Mouse (Mus musculus) cerebellum, postnatal 10 days (tissue): ENCODE measurements around the gene 2810021J22Rik.
A peak's percentile ranks its signal among the peaks of the same experiment; 100 is the strongest.

Source experiments
- DNase-seq, 2 experiments: peaks; one replicate each; pipeline ENCODE4 v3.0.0; 2021; ENCODE audit warnings: mixed read lengths in 2 of 2

The 2810021J22Rik gene

DNA sequence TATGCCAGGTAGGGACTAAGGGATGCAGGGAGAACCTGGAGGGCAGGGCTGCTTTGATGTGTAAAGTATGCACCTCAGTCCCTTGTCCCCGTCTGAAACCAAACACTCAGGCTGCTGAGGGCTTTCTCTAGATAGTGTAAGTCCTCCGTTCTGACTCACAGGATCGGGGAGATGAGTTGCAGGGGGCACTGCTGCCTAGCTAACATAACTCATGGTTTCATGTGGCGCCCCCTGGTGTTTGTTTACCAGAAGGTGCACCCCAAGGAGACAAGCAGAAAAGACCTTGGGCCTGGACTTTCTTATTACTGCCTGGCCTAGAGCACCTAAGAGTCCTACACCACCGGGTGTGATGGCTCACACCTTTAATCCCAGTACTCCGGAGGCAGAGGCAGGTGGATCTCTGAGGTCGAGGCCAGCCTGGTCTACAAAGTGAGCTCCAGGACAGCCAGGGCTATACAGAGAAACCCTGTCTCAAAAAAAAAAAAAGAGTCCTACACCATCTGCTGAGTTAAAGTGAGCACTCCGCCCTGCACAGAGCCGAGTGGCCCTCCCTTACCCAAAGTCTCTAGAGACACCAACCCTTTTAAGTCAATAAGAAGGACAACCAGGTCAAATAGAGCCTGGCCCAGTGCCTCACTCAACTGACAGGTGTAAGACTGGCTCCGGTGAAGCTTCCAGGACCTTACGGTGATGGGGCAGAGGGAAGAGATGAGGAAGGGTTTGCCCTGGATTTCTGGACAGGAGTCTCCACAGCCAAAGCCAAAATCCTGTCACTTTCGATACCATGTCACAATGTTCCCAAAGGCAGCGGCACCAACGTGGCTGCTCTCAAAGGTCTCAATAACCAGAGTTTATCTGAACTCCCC lies 50.1 kb downstream of the 2810021J22Rik start:
- DNase-seq, result peak; percentile 63 to 70

DNA sequence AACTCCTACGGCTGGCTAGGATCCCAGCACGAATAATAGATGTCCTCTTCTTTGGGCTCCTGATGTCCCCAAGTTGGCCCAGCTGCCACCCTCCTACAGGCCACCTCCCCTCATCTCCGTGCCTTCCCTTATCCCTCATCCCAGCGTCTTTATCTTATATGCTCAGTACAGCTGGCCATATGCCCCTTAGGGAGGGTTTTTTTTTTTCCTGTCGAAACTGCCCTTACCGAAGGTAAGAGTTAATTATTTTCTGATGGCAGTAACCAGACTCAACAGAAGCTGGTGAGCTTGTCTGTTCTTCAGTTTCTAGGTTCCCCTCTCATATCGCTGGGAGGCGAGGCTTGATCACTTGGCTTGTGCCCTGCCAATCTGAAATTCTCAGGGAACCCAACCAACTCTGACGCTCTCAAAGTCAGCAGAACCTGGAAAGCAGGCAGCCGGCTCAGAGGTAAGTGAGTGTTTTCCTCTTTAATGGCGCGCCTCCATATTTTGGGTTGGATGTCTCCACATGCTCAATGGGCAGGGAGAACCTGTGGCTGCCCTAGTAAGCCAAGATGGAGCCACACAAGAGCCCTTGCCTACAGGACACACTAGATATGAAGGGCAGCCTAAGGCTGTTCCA lies 50.8 kb downstream of the 2810021J22Rik start, which contains the start of gene Btnl10:
Btnl10 (plus strand) TSS at position 164 of the 622 bp plus-strand sequence.
- no peak for DNase-seq

DNA sequence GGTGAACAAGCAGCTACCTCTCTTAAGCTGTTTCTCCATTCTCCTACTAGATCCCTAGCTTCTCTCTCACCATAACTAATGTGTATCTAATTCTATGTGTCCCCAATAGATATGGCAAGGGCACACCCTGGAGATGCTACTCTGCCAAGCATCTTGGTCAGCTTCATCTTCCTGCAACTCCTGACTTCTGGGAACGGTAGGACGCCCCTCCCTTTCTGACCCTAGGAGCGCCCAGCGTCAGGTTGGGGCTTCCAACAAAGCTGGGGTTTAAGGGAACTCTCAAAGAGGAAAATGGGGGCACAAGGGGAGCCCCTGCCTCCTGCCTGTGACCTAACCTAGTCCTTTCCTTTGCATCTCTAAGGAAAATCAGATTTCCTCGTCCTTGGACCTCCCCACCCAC lies 51.7 kb downstream of the 2810021J22Rik start:
- no peak for DNase-seq

DNA sequence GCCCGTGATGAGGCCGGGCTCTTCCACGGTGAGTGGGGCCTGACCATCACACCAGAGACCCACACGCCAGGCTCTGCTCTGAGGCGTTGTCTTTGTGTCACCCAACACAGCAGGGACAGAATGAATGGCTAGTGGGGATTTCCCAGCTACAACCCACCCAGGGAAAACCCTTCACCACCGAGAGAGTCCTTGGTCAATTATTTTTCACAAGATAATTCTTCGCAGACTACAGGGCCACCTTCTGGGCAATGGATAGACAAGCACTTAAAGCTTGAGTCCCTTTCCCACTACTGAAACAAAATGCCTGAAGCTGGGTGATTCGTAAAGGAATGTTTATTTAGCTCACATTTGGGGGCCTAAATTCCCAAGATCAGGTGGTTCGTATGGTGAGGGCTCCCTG lies 55.4 kb downstream of the 2810021J22Rik start:
- DNase-seq, result no peak

DNA sequence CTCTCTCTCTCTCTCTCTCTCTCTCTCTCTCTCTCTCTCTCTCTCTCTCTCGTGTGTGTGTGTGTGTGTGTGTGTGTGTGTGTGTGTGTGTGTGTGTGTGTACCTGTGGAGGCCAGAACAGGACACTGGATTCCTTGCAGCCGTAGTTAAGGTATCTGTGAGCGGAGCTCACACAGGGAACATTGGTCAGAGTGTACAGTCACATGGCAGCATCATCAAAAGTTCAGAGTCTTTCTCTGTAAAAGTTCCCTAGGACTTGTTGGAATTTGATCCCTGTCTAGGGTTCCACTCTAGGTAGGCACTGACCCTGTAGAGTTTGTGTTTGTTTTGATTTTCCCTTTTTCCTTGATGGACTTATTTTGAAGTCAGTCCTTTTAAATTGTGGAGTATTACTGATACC lies 59.6 kb downstream of the 2810021J22Rik start:
- no peak for DNase-seq

DNA sequence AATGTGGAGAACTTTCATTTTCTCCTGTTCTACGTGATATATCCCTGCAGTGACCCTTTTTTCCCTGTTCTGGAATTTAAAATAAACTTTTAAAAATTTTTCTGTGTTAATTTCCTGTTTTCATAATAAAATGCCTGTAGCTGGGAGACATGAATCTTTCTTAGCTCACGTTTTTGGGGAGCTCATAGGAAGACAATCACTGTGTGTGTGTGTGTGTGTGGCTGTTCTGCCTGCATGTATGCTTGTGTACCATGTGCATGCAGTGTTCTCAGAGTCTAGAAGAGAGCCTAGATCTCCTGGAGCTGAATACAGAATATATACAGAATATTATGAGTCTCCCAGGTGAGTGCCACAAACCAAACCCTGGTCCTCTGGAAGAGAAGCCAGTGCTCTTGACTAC lies 60.0 kb downstream of the 2810021J22Rik start:
- no peak for DNase-seq

DNA sequence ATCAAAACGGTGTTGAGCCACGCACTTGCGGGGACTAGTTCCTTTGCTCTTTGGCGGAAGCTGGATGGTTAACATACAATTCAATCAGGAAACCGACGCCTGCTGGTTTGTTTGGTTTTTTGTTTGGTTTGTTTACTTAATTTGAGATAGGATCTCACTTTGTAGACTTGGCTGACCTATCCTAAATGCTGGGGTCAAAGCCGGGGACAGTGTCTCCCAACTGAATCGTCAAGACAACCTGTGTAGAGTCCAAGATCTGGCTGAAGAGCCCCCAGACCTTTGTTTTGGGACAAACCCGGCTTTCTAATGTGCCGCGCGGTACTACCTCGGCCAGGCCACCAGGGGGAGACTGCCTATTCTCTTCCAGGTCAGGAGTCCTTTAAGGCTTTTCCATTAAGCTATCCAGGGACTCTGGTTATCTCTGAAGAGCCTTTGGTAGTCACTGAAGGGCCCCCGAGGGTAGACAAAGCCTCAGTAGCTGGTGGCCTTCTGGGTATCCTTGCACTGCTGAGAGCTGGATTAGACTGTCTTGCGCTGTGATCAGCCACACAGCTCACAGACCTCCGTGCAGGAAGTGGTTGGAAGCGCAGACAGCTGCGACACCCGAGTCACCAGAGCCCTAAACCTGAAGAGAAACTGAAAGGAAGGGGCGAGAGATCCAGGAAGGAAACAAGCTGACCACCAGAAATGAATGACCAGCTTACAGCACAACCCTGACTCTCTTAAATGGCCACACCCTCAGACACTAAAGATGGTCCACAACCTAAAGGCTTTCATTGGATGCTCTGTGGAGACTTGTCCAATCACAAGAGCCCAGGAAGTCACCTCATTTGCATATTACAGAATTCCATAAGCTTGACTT lies 61.0 kb downstream of the 2810021J22Rik start:
- DNase-seq, result peak; percentile 79 to 84

DNA sequence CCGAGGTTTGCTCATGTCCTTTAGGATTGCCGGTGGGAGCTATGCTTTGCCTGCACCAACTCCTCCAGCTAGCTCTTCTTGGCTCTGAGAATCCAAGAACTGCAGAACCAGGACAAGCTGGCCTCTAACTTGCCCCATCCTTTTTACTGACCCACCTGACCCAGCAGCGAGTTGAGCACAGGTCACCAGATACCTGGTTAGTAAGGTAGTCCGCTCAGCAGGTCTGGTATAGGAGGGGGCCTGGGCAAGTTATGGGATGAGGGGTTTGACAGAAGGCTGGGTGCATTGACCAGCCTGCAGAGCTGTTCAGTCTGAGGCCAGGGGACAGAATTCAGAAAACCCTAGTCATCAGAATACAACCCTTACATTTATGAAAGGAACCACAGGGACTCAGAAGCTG lies 62.0 kb downstream of the 2810021J22Rik start:
- DNase-seq, result no peak

DNA sequence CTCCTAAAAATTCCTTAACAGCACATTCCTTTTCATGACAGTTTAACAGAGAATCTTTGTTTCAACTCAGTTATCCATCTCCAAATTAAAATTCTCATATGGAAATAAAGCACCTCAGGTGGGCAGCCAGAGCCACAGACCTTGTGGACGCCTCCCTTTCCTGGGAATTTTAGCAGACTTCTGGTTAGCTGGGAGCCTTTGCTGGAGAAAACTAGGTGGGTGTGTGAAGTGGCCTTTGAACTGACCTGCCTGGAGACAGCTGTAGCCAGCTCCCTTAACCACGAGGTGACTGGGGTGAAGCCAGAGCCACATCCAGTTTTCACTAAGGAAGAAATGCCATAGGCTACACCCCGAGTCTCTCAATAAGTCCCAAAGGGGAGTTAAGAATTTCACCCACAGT lies 62.6 kb downstream of the 2810021J22Rik start:
- no peak for DNase-seq

DNA sequence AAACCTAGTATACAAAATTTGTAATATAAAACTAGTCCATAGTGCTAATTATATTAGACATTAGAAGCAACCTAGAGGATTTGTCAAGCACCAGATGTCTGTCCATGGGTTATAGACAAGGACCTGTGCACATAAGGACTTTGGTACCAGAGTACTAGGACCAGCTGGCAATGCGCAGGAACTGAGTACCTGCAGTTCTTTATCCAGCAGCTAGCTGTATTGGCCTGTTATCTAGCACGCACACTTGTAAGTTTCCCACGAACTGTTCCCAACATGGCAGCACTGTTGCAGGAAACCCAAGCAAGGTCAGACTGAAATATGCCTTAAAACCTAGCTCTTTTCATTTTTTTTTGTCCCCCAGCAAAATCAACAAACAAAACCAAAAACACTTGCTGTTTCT lies 63.2 kb downstream of the 2810021J22Rik start:
- no peak for DNase-seq

DNA sequence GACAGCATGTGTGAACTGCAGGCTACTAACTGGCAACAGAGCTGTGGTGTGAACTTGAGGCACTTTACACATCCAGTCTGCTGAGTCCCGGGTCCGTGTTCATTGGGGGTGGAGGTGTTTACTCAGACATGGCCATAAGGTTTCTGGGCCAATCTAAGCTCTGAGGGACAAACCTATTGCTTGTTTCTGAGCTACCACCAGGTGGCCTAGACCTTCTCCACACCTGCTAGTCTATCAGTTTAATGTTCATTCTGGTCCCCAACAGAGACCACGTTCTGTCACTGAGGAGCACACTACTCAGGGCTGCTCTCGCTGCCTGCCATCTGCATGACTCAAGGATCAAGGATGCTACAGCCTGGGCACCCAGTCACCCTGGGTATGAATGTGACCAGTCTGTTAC lies 64.6 kb downstream of the 2810021J22Rik start:
- peak in 1 of 2 experiments; percentile 40 for DNase-seq
